Mouse (Mus musculus) midbrain, embryonic 12.5 days (tissue): ENCODE measurements at regions not wholly inside any gene's neighbourhood (a gene's known extent, or its start where the extent isn't known, plus 50 kb on each side); places are given as distances from the start of the nearest gene placed in this dataset.

Experiments used
- ATAC-seq: fragments of 200-750 bp; cut with Nextera tagmentation; 2 replicates; pipeline ENCODE4 v1.8.0; 2017; ENCODE audit warnings: low read depth, moderate TSS enrichment, moderate library complexity; ENCODE audit not compliant: low FRiP score
- H3K27ac ChIP-seq: fragments of 300-500 bp; sonication (generic); replicated peaks from 2 replicates; pipeline ENCODE4 v1.5.1; 2016; ENCODE audit warnings: mild to moderate bottlenecking
- H3K27me3 ChIP-seq: fragments of 300-500 bp; sonication (generic); 2 replicates; pipeline ENCODE4 v1.6.1; 2016; ENCODE audit warnings: mild to moderate bottlenecking
- H3K36me3 ChIP-seq: fragments of 300-500 bp; sonication (generic); 2 replicates; pipeline ENCODE4 v1.6.1; 2016
- H3K4me1 ChIP-seq: fragments of 300-500 bp; sonication (generic); 2 replicates; pipeline ENCODE4 v1.6.1; 2016
- H3K4me2 ChIP-seq: fragments of 300-500 bp; sonication (generic); replicated peaks from 2 replicates; pipeline ENCODE4 v1.6.1; 2016; ENCODE audit warnings: mild to moderate bottlenecking, moderate library complexity
- H3K4me3 ChIP-seq: fragments of 300-500 bp; sonication (generic); 2 replicates; pipeline ENCODE4 v1.5.1; 2016; ENCODE audit warnings: mild to moderate bottlenecking
- H3K9ac ChIP-seq: fragments of 300-500 bp; sonication (generic); replicated peaks from 2 replicates; pipeline ENCODE4 v1.6.1; 2016; ENCODE audit warnings: mild to moderate bottlenecking, moderate library complexity
- H3K9me3 ChIP-seq: fragments of 300-500 bp; sonication (generic); 2 replicates; pipeline ENCODE4 v1.6.1; 2016; ENCODE audit warnings: mild to moderate bottlenecking
- WGBS: fragments of 180-500 bp; shearing (Covaris S2); methylation state at CpG from one replicate; pipeline ENCODE4 v1.1.7; 2016; 5-methylcytosine and 5-hydroxymethylcytosine counted together

- H3K9me3 ChIP-seq: no peaks in the 10 kb centered on the region
- H3K27me3 ChIP-seq: no peaks in the 10 kb centered on the region
- H3K4me2 ChIP-seq: no peak overlapping the region
- no peak for ATAC-seq
- WGBS: 83% methylated on average over 11 of the region's 11 CpGs
- no peak overlapping the region for H3K27ac ChIP-seq
- no peaks in the 10 kb centered on the region for H3K4me1 ChIP-seq
- H3K9ac ChIP-seq: no peak overlapping the region
- no peak overlapping the region for H3K4me3 ChIP-seq
- no peaks in the 10 kb centered on the region for H3K36me3 ChIP-seq
Measured at GRCm38 (mm10) chr7:111259630-111260574, 177.1 kb upstream of the Eif4g2 start.

GRCm38 (mm10) chr7:111257842-111258241, 175.0 kb upstream of the Eif4g2 start:
- Histone ChIP-seq H3K4me1 (no peaks in the 10 kb centered on the region), H3K9ac (no peak overlapping the region), H3K4me3 (no peak overlapping the region), H3K36me3 (no peaks in the 10 kb centered on the region), H3K27me3 (no peaks in the 10 kb centered on the region), H3K9me3 (no peaks in the 10 kb centered on the region), H3K27ac (no peak overlapping the region), H3K4me2 (no peak overlapping the region)
- 84% methylated on average over 2 of the region's 2 CpGs for WGBS
- ATAC-seq: no peak

GRCm38 (mm10) chr7:111256199-111256598, 173.4 kb upstream of the Eif4g2 start:
- Histone ChIP-seq H3K27me3 (no peaks in the 10 kb centered on the region), H3K9me3 (no peaks in the 10 kb centered on the region), H3K36me3 (no peaks in the 10 kb centered on the region), H3K4me2 (no peak overlapping the region), H3K27ac (no peak overlapping the region), H3K4me1 (no peaks in the 10 kb centered on the region), H3K9ac (no peak overlapping the region), H3K4me3 (no peak overlapping the region)
- WGBS: 69% methylated on average over 2 of the region's 2 CpGs
- ATAC-seq: no peak

- Histone ChIP-seq H3K27me3 (no peaks in the 10 kb centered on the region), H3K4me1 (no peaks in the 10 kb centered on the region), H3K9me3 (no peaks in the 10 kb centered on the region), H3K9ac (no peak overlapping the region), H3K36me3 (no peaks in the 10 kb centered on the region), H3K4me2 (no peak overlapping the region), H3K4me3 (no peak overlapping the region), H3K27ac (no peak overlapping the region)
- 38% methylated on average over 5 of the region's 5 CpGs for WGBS
- no peak for ATAC-seq
Measured at GRCm38 (mm10) chr7:111249606-111250005, 166.8 kb upstream of the Eif4g2 start.

- H3K4me1 ChIP-seq: no peaks in the 10 kb centered on the region
- 93% methylated on average over 8 of the region's 8 CpGs for WGBS
- no peak overlapping the region for H3K4me3 ChIP-seq
- H3K4me2 ChIP-seq: no peak overlapping the region
- no peaks in the 10 kb centered on the region for H3K27me3 ChIP-seq
- no peaks in the 10 kb centered on the region for H3K36me3 ChIP-seq
- no peak overlapping the region for H3K9ac ChIP-seq
- no peak overlapping the region for H3K27ac ChIP-seq
- ATAC-seq: no peak
- no peaks in the 10 kb centered on the region for H3K9me3 ChIP-seq
Measured at GRCm38 (mm10) chr7:111245488-111245887, 162.7 kb upstream of the Eif4g2 start.

- 85% methylated on average over 6 of the region's 6 CpGs for WGBS
- no peak overlapping the region for H3K4me3 ChIP-seq
- H3K27me3 ChIP-seq: no peaks in the 10 kb centered on the region
- H3K9ac ChIP-seq: no peak overlapping the region
- H3K4me2 ChIP-seq: no peak overlapping the region
- no peaks in the 10 kb centered on the region for H3K9me3 ChIP-seq
- H3K4me1 ChIP-seq: no peaks in the 10 kb centered on the region
- no peaks in the 10 kb centered on the region for H3K36me3 ChIP-seq
- no peak overlapping the region for H3K27ac ChIP-seq
- no peak for ATAC-seq
Measured at GRCm38 (mm10) chr7:111245067-111245466, 162.2 kb upstream of the Eif4g2 start.

- no peak overlapping the region for H3K27ac ChIP-seq
- no peak overlapping the region for H3K9ac ChIP-seq
- H3K27me3 ChIP-seq: no peaks in the 10 kb centered on the region
- no peaks in the 10 kb centered on the region for H3K4me1 ChIP-seq
- 74% methylated on average over 1 of the region's 1 CpGs for WGBS
- no peaks in the 10 kb centered on the region for H3K36me3 ChIP-seq
- H3K9me3 ChIP-seq: no peaks in the 10 kb centered on the region
- no peak overlapping the region for H3K4me3 ChIP-seq
- ATAC-seq: no peak
- no peak overlapping the region for H3K4me2 ChIP-seq
Measured at GRCm38 (mm10) chr7:111243831-111244230, 161.0 kb upstream of the Eif4g2 start.

GRCm38 (mm10) chr7:111242646-111243045, 159.8 kb upstream of the Eif4g2 start:
- Histone ChIP-seq H3K4me3 (no peak overlapping the region), H3K27ac (no peak overlapping the region), H3K36me3 (no peaks in the 10 kb centered on the region), H3K9ac (no peak overlapping the region), H3K27me3 (no peaks in the 10 kb centered on the region), H3K4me2 (no peak overlapping the region), H3K4me1 (no peaks in the 10 kb centered on the region), H3K9me3 (no peaks in the 10 kb centered on the region)
- WGBS: 73% methylated on average over 10 of the region's 10 CpGs
- no peak for ATAC-seq

- H3K4me3 ChIP-seq: no peak overlapping the region
- no peaks in the 10 kb centered on the region for H3K27me3 ChIP-seq
- H3K4me1 ChIP-seq: no peaks in the 10 kb centered on the region
- 56% methylated on average over 4 of the region's 4 CpGs for WGBS
- ATAC-seq: no peak
- no peak overlapping the region for H3K27ac ChIP-seq
- H3K9ac ChIP-seq: no peak overlapping the region
- H3K9me3 ChIP-seq: peaks cover under 1% of the 10 kb centered on the region; the same call in 1 of the 2 replicates
- no peak overlapping the region for H3K4me2 ChIP-seq
- no peaks in the 10 kb centered on the region for H3K36me3 ChIP-seq
Measured at GRCm38 (mm10) chr7:111241538-111241937, 158.7 kb upstream of the Eif4g2 start.

- H3K36me3 ChIP-seq: no peaks in the 10 kb centered on the region
- H3K4me2 ChIP-seq: no peak overlapping the region
- H3K4me3 ChIP-seq: no peak overlapping the region
- no peaks in the 10 kb centered on the region for H3K4me1 ChIP-seq
- WGBS: 88% methylated on average over 9 of the region's 9 CpGs
- H3K27ac ChIP-seq: no peak overlapping the region
- no peak overlapping the region for H3K9ac ChIP-seq
- no peak for ATAC-seq
- peaks cover 2% of the 10 kb centered on the region; the same call in 1 of the 2 replicates for H3K9me3 ChIP-seq
- H3K27me3 ChIP-seq: no peaks in the 10 kb centered on the region
Measured at GRCm38 (mm10) chr7:111240234-111240826, 157.5 kb upstream of the Eif4g2 start.

- no peaks in the 10 kb centered on the region for H3K4me1 ChIP-seq
- WGBS: 86% methylated on average over 9 of the region's 9 CpGs
- H3K9me3 ChIP-seq: peaks cover 2% of the 10 kb centered on the region; the same call in 1 of the 2 replicates
- ATAC-seq: no peak
- H3K9ac ChIP-seq: no peak overlapping the region
- H3K27ac ChIP-seq: no peak overlapping the region
- H3K36me3 ChIP-seq: no peaks in the 10 kb centered on the region
- H3K4me3 ChIP-seq: no peak overlapping the region
- no peak overlapping the region for H3K4me2 ChIP-seq
- no peaks in the 10 kb centered on the region for H3K27me3 ChIP-seq
Measured at GRCm38 (mm10) chr7:111237819-111238218, 155.0 kb upstream of the Eif4g2 start.

- H3K4me2 ChIP-seq: no peak overlapping the region
- H3K27ac ChIP-seq: no peak overlapping the region
- no peaks in the 10 kb centered on the region for H3K27me3 ChIP-seq
- no peaks in the 10 kb centered on the region for H3K9me3 ChIP-seq
- WGBS: 84% methylated on average over 2 of the region's 2 CpGs
- H3K4me1 ChIP-seq: no peaks in the 10 kb centered on the region
- H3K36me3 ChIP-seq: no peaks in the 10 kb centered on the region
- no peak overlapping the region for H3K9ac ChIP-seq
- no peak overlapping the region for H3K4me3 ChIP-seq
- ATAC-seq: no peak
Measured at GRCm38 (mm10) chr7:111230630-111231029, 147.8 kb upstream of the Eif4g2 start.
